Mouse (Mus musculus): Measurements from ENCODE around the gene Tdrd7. TPM values are rescaled to one million over a fixed set of nuclear protein-coding genes. Genes with fewer than 3 reads are reported as not detected.
A peak's percentile ranks its signal among the peaks of the same experiment; 100 is the strongest.

Gene Tdrd7
- total RNA-seq, 1 experiment: 6.0 TPM

GRCm38 (mm10) chr4:45928561-45928960, 36.6 kb upstream of the Tdrd7 start:
- no peak overlapping the region for H3K27ac ChIP-seq (ENCODE audit: insufficient read depth, low read depth, low read length, poor library complexity, severe bottlenecking)
- H3K4me1 ChIP-seq (ENCODE audit: control insufficient read depth in 2 of 2, insufficient read depth in 2 of 2, low read length in 2 of 2, poor library complexity in 1 of 2): no peaks in the 10 kb centered on the region
- TF ChIP-seq MAFK (IDR thresholded peaks at IDR 0.05; ENCODE audit: insufficient read depth, low read depth, low read length): no peak
- no peak for DNase-seq (ENCODE audit: low read depth, low spot score)
- no peak overlapping the region for H3K4me3 ChIP-seq (ENCODE audit: insufficient read depth in 1 of 2, low read depth in 1 of 2, low read length in 2 of 2, poor library complexity in 1 of 2, severe bottlenecking in 1 of 2)
- H3K36me3 ChIP-seq (ENCODE audit: control insufficient read depth, insufficient read depth, low read length, poor library complexity, severe bottlenecking): no peaks in the 10 kb centered on the region
- H3K9me3 ChIP-seq (ENCODE audit: control insufficient read depth, insufficient read depth, low read depth, low read length): no peaks in the 10 kb centered on the region
- in situ Hi-C loops (cut with MboI; ENCODE audit: low sequenced_read_pairs in 2 of 2, unreplicated experiment in 2 of 2): no loop called here
- no peak overlapping the region for H3K9ac ChIP-seq (ENCODE audit: insufficient read depth, low read depth, low read length, poor library complexity, severe bottlenecking)

- Histone ChIP-seq H3K9me3 (ENCODE audit: control insufficient read depth, insufficient read depth, low read depth, low read length) (no peaks in the 10 kb centered on the region), H3K4me1 (ENCODE audit: control insufficient read depth in 2 of 2, insufficient read depth in 2 of 2, low read length in 2 of 2, poor library complexity in 1 of 2) (no peaks in the 10 kb centered on the region), H3K9ac (ENCODE audit: insufficient read depth, low read depth, low read length, poor library complexity, severe bottlenecking) (peak overlapping the region; percentile 64; the same call in 1 of the 2 replicates), H3K36me3 (ENCODE audit: control insufficient read depth, insufficient read depth, low read length, poor library complexity, severe bottlenecking) (no peaks in the 10 kb centered on the region), H3K4me3 (ENCODE audit: insufficient read depth in 1 of 2, low read depth in 1 of 2, low read length in 2 of 2, poor library complexity in 1 of 2, severe bottlenecking in 1 of 2) (peak overlapping the region; percentile 39 to 48; a peak in 3 of 4 replicates), H3K27ac (ENCODE audit: insufficient read depth, low read depth, low read length, poor library complexity, severe bottlenecking) (no peak overlapping the region)
- TF ChIP-seq HCFC1 (IDR thresholded peaks at IDR 0.05; ENCODE audit: borderline replicate concordance, insufficient read depth, low read length): no peak
- TF ChIP-seq ZC3H11A (IDR thresholded peaks at IDR 0.05; ENCODE audit: borderline replicate concordance, low read depth, low read length): no peak
- no peak for TF ChIP-seq ZNF384 (IDR thresholded peaks at IDR 0.05; ENCODE audit: low read depth, low read length)
- no peak for TF ChIP-seq CHD2 (IDR thresholded peaks at IDR 0.05; ENCODE audit: low read depth, low read length)
- no peak for TF ChIP-seq MAFK (IDR thresholded peaks at IDR 0.05; ENCODE audit: insufficient read depth, low read depth, low read length)
- in situ Hi-C loops (cut with MboI; ENCODE audit: low sequenced_read_pairs in 2 of 2, unreplicated experiment in 2 of 2): no loop called here
- peak; percentile 66 for DNase-seq (ENCODE audit: low read depth, low spot score)
Measured at GRCm38 (mm10) chr4:45941628-45942044, 23.5 kb upstream of the Tdrd7 start.

GRCm38 (mm10) chr4:45947729-45948128, 17.4 kb upstream of the Tdrd7 start:
- H3K27ac ChIP-seq (ENCODE audit: insufficient read depth, low read depth, low read length, poor library complexity, severe bottlenecking): no peak overlapping the region
- no peak overlapping the region for H3K4me3 ChIP-seq (ENCODE audit: insufficient read depth in 1 of 2, low read depth in 1 of 2, low read length in 2 of 2, poor library complexity in 1 of 2, severe bottlenecking in 1 of 2)
- H3K4me1 ChIP-seq (ENCODE audit: control insufficient read depth in 2 of 2, insufficient read depth in 2 of 2, low read length in 2 of 2, poor library complexity in 1 of 2): no peaks in the 10 kb centered on the region
- TF ChIP-seq MAFK (IDR thresholded peaks at IDR 0.05; ENCODE audit: insufficient read depth, low read depth, low read length): no peak
- no peak for TF ChIP-seq ZNF384 (IDR thresholded peaks at IDR 0.05; ENCODE audit: low read depth, low read length)
- TF ChIP-seq HCFC1 (IDR thresholded peaks at IDR 0.05; ENCODE audit: borderline replicate concordance, insufficient read depth, low read length): no peak
- no peak for TF ChIP-seq CHD2 (IDR thresholded peaks at IDR 0.05; ENCODE audit: low read depth, low read length)
- no peak for TF ChIP-seq ZC3H11A (IDR thresholded peaks at IDR 0.05; ENCODE audit: borderline replicate concordance, low read depth, low read length)
- no peaks in the 10 kb centered on the region for H3K9me3 ChIP-seq (ENCODE audit: control insufficient read depth, insufficient read depth, low read depth, low read length)
- in situ Hi-C loops (cut with MboI; ENCODE audit: low sequenced_read_pairs in 2 of 2, unreplicated experiment in 2 of 2): no loop called here
- no peak for DNase-seq (ENCODE audit: low read depth, low spot score)
- H3K36me3 ChIP-seq (ENCODE audit: control insufficient read depth, insufficient read depth, low read length, poor library complexity, severe bottlenecking): no peaks in the 10 kb centered on the region
- H3K9ac ChIP-seq (ENCODE audit: insufficient read depth, low read depth, low read length, poor library complexity, severe bottlenecking): no peak overlapping the region

DNA sequence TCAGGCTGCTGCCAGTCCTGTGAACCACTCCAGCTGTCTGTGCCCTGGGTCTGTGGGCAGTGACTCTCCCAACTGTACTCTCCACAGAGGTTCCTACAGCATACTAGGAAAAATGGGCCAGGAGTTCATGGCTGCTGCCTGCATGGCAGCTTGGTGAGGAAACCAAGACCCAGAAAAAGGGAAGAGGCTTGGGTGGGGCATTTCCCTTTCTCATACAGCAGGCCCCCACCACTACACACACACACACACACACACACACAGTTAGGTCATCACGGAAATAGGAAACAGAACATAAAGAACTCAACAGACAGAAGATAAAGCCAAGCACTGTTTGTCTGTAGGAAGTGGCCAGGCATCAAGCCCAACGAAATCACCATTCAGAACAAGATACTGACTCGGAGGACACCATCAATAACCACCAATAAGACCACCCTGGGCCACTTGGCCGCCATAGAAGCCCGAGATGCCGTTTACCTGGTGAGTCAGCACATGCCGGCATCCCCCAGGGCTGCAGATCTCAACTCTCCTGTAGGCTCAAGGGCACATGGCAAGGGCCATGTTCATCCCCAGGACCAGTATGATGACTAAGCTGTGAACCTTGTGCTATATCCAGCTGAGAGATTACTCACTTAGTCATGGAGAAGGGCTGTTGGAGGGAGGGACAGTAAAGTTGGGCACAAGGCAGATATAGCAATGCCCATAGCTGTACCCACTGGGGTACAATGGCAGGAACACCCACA, 15.9 kb upstream of the Tdrd7 start:
- in situ Hi-C loops (cut with MboI; ENCODE audit: low sequenced_read_pairs in 2 of 2, unreplicated experiment in 2 of 2): no loop called here
- Histone ChIP-seq H3K9me3 (ENCODE audit: control insufficient read depth, insufficient read depth, low read depth, low read length) (no peaks in the 10 kb centered on the region), H3K4me1 (ENCODE audit: control insufficient read depth in 2 of 2, insufficient read depth in 2 of 2, low read length in 2 of 2, poor library complexity in 1 of 2) (no peaks in the 10 kb centered on the region), H3K9ac (ENCODE audit: insufficient read depth, low read depth, low read length, poor library complexity, severe bottlenecking) (no peak overlapping the region), H3K27ac (ENCODE audit: insufficient read depth, low read depth, low read length, poor library complexity, severe bottlenecking) (no peak overlapping the region), H3K4me3 (ENCODE audit: insufficient read depth in 1 of 2, low read depth in 1 of 2, low read length in 2 of 2, poor library complexity in 1 of 2, severe bottlenecking in 1 of 2) (no peak overlapping the region), H3K36me3 (ENCODE audit: control insufficient read depth, insufficient read depth, low read length, poor library complexity, severe bottlenecking) (no peaks in the 10 kb centered on the region)
- DNase-seq (ENCODE audit: low read depth, low spot score): no peak
- TF ChIP-seq ZC3H11A (IDR thresholded peaks at IDR 0.05; ENCODE audit: borderline replicate concordance, low read depth, low read length) (no peak), CHD2 (IDR thresholded peaks at IDR 0.05; ENCODE audit: low read depth, low read length) (no peak)

DNA sequence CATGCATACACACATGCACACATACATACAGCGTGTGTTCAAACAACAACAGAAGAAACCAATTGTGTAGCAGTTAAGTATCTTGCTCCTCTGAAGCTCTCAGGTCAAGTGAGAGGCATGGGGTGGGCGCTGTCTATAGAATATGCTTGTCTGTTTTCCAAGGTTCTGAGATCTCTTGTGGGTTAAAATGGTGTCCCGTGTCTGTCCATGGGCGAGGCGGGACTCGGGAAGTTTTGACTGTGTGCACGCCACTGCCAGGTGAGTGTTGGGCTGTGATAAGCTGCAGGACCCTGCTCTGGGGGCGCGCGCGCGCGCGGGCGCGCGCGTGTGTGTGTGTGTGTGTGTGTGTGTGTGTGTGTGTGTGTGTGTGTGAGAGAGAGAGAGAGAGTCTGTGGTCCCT, 13.3 kb upstream of the Tdrd7 start:
- Histone ChIP-seq H3K9ac (ENCODE audit: insufficient read depth, low read depth, low read length, poor library complexity, severe bottlenecking) (no peak overlapping the region), H3K36me3 (ENCODE audit: control insufficient read depth, insufficient read depth, low read length, poor library complexity, severe bottlenecking) (no peaks in the 10 kb centered on the region), H3K9me3 (ENCODE audit: control insufficient read depth, insufficient read depth, low read depth, low read length) (no peaks in the 10 kb centered on the region), H3K4me1 (ENCODE audit: control insufficient read depth in 2 of 2, insufficient read depth in 2 of 2, low read length in 2 of 2, poor library complexity in 1 of 2) (no peaks in the 10 kb centered on the region), H3K4me3 (ENCODE audit: insufficient read depth in 1 of 2, low read depth in 1 of 2, low read length in 2 of 2, poor library complexity in 1 of 2, severe bottlenecking in 1 of 2) (peak overlapping the region; percentile 8 to 28; a peak in 2 of 4 replicates), H3K27ac (ENCODE audit: insufficient read depth, low read depth, low read length, poor library complexity, severe bottlenecking) (no peak overlapping the region)
- DNase-seq (ENCODE audit: low read depth, low spot score): no peak
- in situ Hi-C loops (cut with MboI; ENCODE audit: low sequenced_read_pairs in 2 of 2, unreplicated experiment in 2 of 2): no loop called here
- no peak for TF ChIP-seq MAFK (IDR thresholded peaks at IDR 0.05; ENCODE audit: insufficient read depth, low read depth, low read length)
- TF ChIP-seq CHD2 (IDR thresholded peaks at IDR 0.05; ENCODE audit: low read depth, low read length): no peak
- no peak for TF ChIP-seq HCFC1 (IDR thresholded peaks at IDR 0.05; ENCODE audit: borderline replicate concordance, insufficient read depth, low read length)
- TF ChIP-seq ZNF384 (IDR thresholded peaks at IDR 0.05; ENCODE audit: low read depth, low read length): no peak
- TF ChIP-seq ZC3H11A (IDR thresholded peaks at IDR 0.05; ENCODE audit: borderline replicate concordance, low read depth, low read length): no peak
